In genomic region chr13:64365326-64365725, GRCm38 (mm10) we compare ENCODE assay signal across 32 mouse cellular contexts. TPM values are rescaled to one million over a fixed set of nuclear protein-coding genes. Genes with fewer than 3 reads are reported as not detected.
DNase-seq lines count a peak whose midpoint lies in the region; ATAC-seq and TF ChIP-seq lines count a peak whose summit lies in the region.
"Had no signal": no experiment of that assay in that cellular context is flagged by ENCODE, and none has a peak within 500 bp of the region (broad histone marks: within the 10 kb centered on the region; RNA-seq: fewer than 3 reads in every experiment).

No protein-coding gene starts in this region.

- no peak overlapping the region for H3K27ac ChIP-seq in kidney, embryonic 14.5 days (ENCODE audit: low read depth, low read length)
- H3K27ac ChIP-seq: embryonic facial prominence, embryonic 10.5 days; embryonic facial prominence, embryonic 13.5 days; forebrain, embryonic 12.5 days; forebrain, embryonic 15.5 days; heart, adult 2 months; heart, embryonic 15.5 days; hindbrain, embryonic 10.5 days; hindbrain, embryonic 13.5 days; hindbrain, postnatal 0 days had no signal

- no peak overlapping the region for H3ac ChIP-seq in myocyte (ENCODE audit: control insufficient read depth, insufficient read length)

- H3K4me2 ChIP-seq in myocyte (ENCODE audit: low read depth): peak overlapping the region; percentile 32
- no peak overlapping the region for H3K4me2 ChIP-seq in kidney, embryonic 14.5 days (replicated peaks; ENCODE audit: low read depth, low read length)
- H3K4me2 ChIP-seq: embryonic facial prominence, embryonic 13.5 days; forebrain, embryonic 12.5 days; forebrain, embryonic 15.5 days; heart, embryonic 12.5 days; heart, embryonic 15.5 days; hindbrain, embryonic 13.5 days had no signal

- no peaks in the 10 kb centered on the region for H3K9me3 ChIP-seq in kidney, embryonic 14.5 days (ENCODE audit: control insufficient read depth, low read length)
- H3K9me3 ChIP-seq: embryonic facial prominence, embryonic 10.5 days; embryonic facial prominence, embryonic 13.5 days; forebrain, embryonic 12.5 days; forebrain, embryonic 15.5 days; heart, embryonic 12.5 days; heart, embryonic 15.5 days; hindbrain, embryonic 10.5 days; hindbrain, embryonic 13.5 days had no signal

- DNase-seq in adrenal gland, adult 2 months: peak; percentile 52
- no peak for DNase-seq in adrenal gland, postnatal 25 days
- peak; percentile 36 for DNase-seq in heart, adult 11 months
- DNase-seq in heart, adult 18-20 months: no peak
- peak; percentile 5 for DNase-seq in 416B (ENCODE audit: low read depth)
- DNase-seq: adrenal gland, adult 8-10 months; cerebellum, adult 11-12 months; cerebellum, adult 8-10 months; cerebellum, postnatal 10 days; cerebellum, postnatal 36 days; embryo, embryonic 11 days; gastrocnemius, postnatal 14 days; heart, adult 2 months; heart, postnatal 10 days; heart, postnatal 36 days; kidney, adult 18-20 months had no signal

- no peak for TF ChIP-seq POLR2A in myocyte (IDR thresholded peaks at IDR 0.05; ENCODE audit: insufficient read length, low read depth)

- H3K4me3 ChIP-seq in myocyte: no peak overlapping the region
- no peak overlapping the region for H3K4me3 ChIP-seq in kidney, embryonic 14.5 days (ENCODE audit: low read length)
- H3K4me3 ChIP-seq: embryonic facial prominence, embryonic 10.5 days; embryonic facial prominence, embryonic 13.5 days; erythroblast, embryonic 14.5 days; forebrain, embryonic 12.5 days; forebrain, embryonic 15.5 days; heart, adult 2 months; heart, embryonic 12.5 days; heart, embryonic 15.5 days; hindbrain, embryonic 10.5 days; hindbrain, embryonic 13.5 days had no signal

- no peak for ATAC-seq in kidney, embryonic 14.5 days (ENCODE audit: low FRiP score, low TSS enrichment)
- ATAC-seq: activated CD4-positive, CD25-positive, alpha-beta regulatory T cell, adult 4 months; CD4-positive, CD25-positive, alpha-beta regulatory T cell, adult 4 months; forebrain, embryonic 15.5 days; hindbrain, postnatal 0 days; inflammation-experienced regulatory T-cells, adult 6 months; intestine, embryonic 16.5 days had no signal

- H3K9ac ChIP-seq in kidney, embryonic 14.5 days (ENCODE audit: low read depth, low read length): no peak overlapping the region
- H3K9ac ChIP-seq: embryonic facial prominence, embryonic 13.5 days; forebrain, embryonic 12.5 days; forebrain, embryonic 15.5 days; heart, embryonic 12.5 days; heart, embryonic 15.5 days; hindbrain, embryonic 13.5 days had no signal

- peaks cover 34% of the 10 kb centered on the region for H3K79me2 ChIP-seq in myocyte (ENCODE audit: control insufficient read depth, insufficient read depth)

- peaks cover 47% of the 10 kb centered on the region for H3K36me3 ChIP-seq in myocyte (ENCODE audit: control insufficient read depth, insufficient read depth)
- H3K36me3 ChIP-seq in kidney, embryonic 14.5 days (ENCODE audit: control insufficient read depth, insufficient read depth, low read length): peaks cover 53% of the 10 kb centered on the region

- H3K27me3 ChIP-seq in myocyte (ENCODE audit: control insufficient read depth, insufficient read depth, insufficient read length): no peaks in the 10 kb centered on the region
- no peaks in the 10 kb centered on the region for H3K27me3 ChIP-seq in kidney, embryonic 14.5 days (ENCODE audit: control insufficient read depth, insufficient read depth, low read length)
- H3K27me3 ChIP-seq: embryonic facial prominence, embryonic 13.5 days; forebrain, embryonic 12.5 days; forebrain, embryonic 15.5 days; heart, embryonic 12.5 days; heart, embryonic 15.5 days; hindbrain, embryonic 13.5 days had no signal

- peaks cover 11% of the 10 kb centered on the region; the same call in 1 of the 2 replicates for H3K4me1 ChIP-seq in kidney, embryonic 14.5 days (ENCODE audit: control insufficient read depth, insufficient read depth, low read length)

TF ChIP-seq in myocyte, 11 proteins besides CTCF, POLR2A, EP300 and RAD21:
- TF ChIP-seq POLR2AphosphoS2 (IDR thresholded peaks at IDR 0.05; ENCODE audit: insufficient read length, low read depth) (no peak), E2F4 (IDR thresholded peaks at IDR 0.05; ENCODE audit: insufficient read depth) (no peak), MYOG (IDR thresholded peaks at IDR 0.05; ENCODE audit: control insufficient read depth in 1 of 3, insufficient read depth in 1 of 3, insufficient read length in 2 of 3, low read depth in 2 of 3) (no peak), TCF12 (IDR thresholded peaks at IDR 0.05; ENCODE audit: insufficient read depth, poor library complexity, severe bottlenecking) (no peak), USF1 (IDR thresholded peaks at IDR 0.05; ENCODE audit: low read depth) (no peak), MAX (IDR thresholded peaks at IDR 0.05; ENCODE audit: low read depth) (no peak), MYOD1 (IDR thresholded peaks at IDR 0.05; ENCODE audit: control insufficient read depth in 1 of 3, insufficient read length in 2 of 3, low read depth in 2 of 3) (no peak), SRF (IDR thresholded peaks at IDR 0.05; ENCODE audit: control insufficient read depth, insufficient read length, low read depth) (no peak), REST (IDR thresholded peaks at IDR 0.05; ENCODE audit: insufficient read depth, insufficient read length) (no peak), TCF3 (IDR thresholded peaks at IDR 0.05; ENCODE audit: insufficient read length, low read depth) (no peak), CEBPB (IDR thresholded peaks at IDR 0.05; ENCODE audit: insufficient read depth, poor library complexity, severe bottlenecking) (no peak)

RNA-seq across cellular contexts. Expression of gene Ctsl, which starts 5.4 kb away (rescaled TPM):
- 100 to 1,000 TPM; 215 to 516 TPM for total RNA-seq in adrenal gland, adult 2 months (2021)
- 61.3 and 81.3 TPM in 2 replicates for polyA plus RNA-seq in adrenal gland, adult 2 months (2012; rRNA removed)
- 784 and 797 TPM in 2 replicates for total RNA-seq in adrenal gland, postnatal 25 days (2021)
- 100 to 1,000 TPM; 218 to 254 TPM for total RNA-seq in heart, adult 18-20 months (2021)
- 778 TPM for polyA plus RNA-seq in myocyte (2012; fragmentation: generic; extraction: Trizol)
- polyA plus RNA-seq in kidney, embryonic 14.5 days (2014; fragmentation: Nextera tagmentation; extraction: Ambion mirVana): 283 and 323 TPM in 2 replicates

RNA-seq across cellular contexts. Expression of gene Aaed1, which starts 52.8 kb away (rescaled TPM):
- 10 to 100 TPM; 49.7 to 55.9 TPM for total RNA-seq in adrenal gland, adult 2 months (2021)
- polyA plus RNA-seq in adrenal gland, adult 2 months (2012; rRNA removed): 6.0 and 6.2 TPM in 2 replicates
- total RNA-seq in adrenal gland, postnatal 25 days (2021): 47.8 and 54.8 TPM in 2 replicates
- 10 to 100 TPM; 57.7 to 58.6 TPM for total RNA-seq in heart, adult 18-20 months (2021)
- polyA plus RNA-seq in myocyte (2012; fragmentation: generic; extraction: Trizol): 12.1 TPM
- polyA plus RNA-seq in kidney, embryonic 14.5 days (2014; fragmentation: Nextera tagmentation; extraction: Ambion mirVana): 32.7 and 47.0 TPM in 2 replicates

Comparison
In these comparisons a context has a peak if more than half of its experiments do, and no peak if none do; other contexts are left out.
1. DNase-seq: peak in adrenal gland, adult 2 months (single experiment), heart, adult 11 months (single experiment) and 416B (single experiment); none in adrenal gland, postnatal 25 days (single experiment) and heart, adult 18-20 months (0 of 2).